9 mouse cellular contexts compared by ENCODE assay signal in the genomic region with DNA sequence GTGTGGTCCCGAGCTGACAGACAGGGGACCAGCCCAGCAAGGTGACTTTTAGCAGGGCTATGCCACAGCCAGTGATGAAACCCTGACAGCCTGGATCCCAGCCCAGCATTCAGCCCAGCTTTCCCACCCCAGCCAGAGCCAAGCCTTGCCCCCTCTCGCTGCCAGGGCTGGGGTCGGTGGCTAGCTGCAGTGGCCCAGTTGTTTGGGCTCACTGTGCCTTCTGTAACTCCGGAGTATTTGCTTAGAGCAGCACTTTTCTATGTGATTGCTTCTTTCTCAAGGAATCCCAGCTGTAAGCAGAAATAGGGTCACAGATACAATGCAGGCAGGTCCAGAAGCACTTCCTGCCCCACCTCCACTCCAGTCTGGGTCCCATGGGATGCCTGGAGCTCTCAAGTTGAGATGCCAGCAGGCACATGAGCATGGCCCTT.
DNase-seq lines count a peak whose midpoint lies in the region; ATAC-seq lines count a peak whose summit lies in the region.
"Had no signal": no experiment of that assay in that cellular context is flagged by ENCODE, and none has a peak within 500 bp of the region (broad histone marks: within the 10 kb centered on the region; RNA-seq: fewer than 3 reads in every experiment).

No protein-coding gene starts in this region.

- DNase-seq in adrenal gland, adult 2 months, result peak; percentile 52
- DNase-seq in adrenal gland, postnatal 4 days (ENCODE audit: low spot score in 2 of 2), result no peak
- peak; percentile 17 for DNase-seq in right cerebral cortex, postnatal 4 days
- DNase-seq in right cerebral cortex, postnatal 25 days, result no peak
- DNase-seq in kidney, adult 9 months, result peak; percentile 68
- DNase-seq in frontal cortex, postnatal 10 days (ENCODE audit: low spot score in 2 of 2), result no peak
- no peak for DNase-seq in urinary bladder, adult 18-20 months (ENCODE audit: low spot score in 2 of 2)
- DNase-seq: thymus, adult 2 months had no signal

- no peak for ATAC-seq in erythroblast, adult 5-6 weeks (replicated peaks; ENCODE audit: low FRiP score, poor library complexity, severe bottlenecking)

Comparison
In these comparisons a context has a peak if more than half of its experiments do, and no peak if none do; other contexts are left out.
1. DNase-seq: peak in adrenal gland, adult 2 months (single experiment), right cerebral cortex, postnatal 4 days (single experiment) and kidney, adult 9 months (single experiment); none in adrenal gland, postnatal 4 days (0 of 2), right cerebral cortex, postnatal 25 days (single experiment), frontal cortex, postnatal 10 days (0 of 2) and urinary bladder, adult 18-20 months (0 of 2).